Mouse (Mus musculus) midbrain, embryonic 12.5 days (tissue): Measurements from ENCODE around the gene Cers6. TPM values are rescaled to one million over a fixed set of nuclear protein-coding genes. Genes with fewer than 3 reads are reported as not detected.

Experiments used
- ATAC-seq: fragments of 200-750 bp; cut with Nextera tagmentation; 2 replicates; pipeline ENCODE4 v1.8.0; 2017; ENCODE audit warnings: low read depth, moderate TSS enrichment, moderate library complexity; ENCODE audit not compliant: low FRiP score
- H3K27ac ChIP-seq: fragments of 300-500 bp; sonication (generic); replicated peaks from 2 replicates; pipeline ENCODE4 v1.5.1; 2016; ENCODE audit warnings: mild to moderate bottlenecking
- H3K27me3 ChIP-seq: fragments of 300-500 bp; sonication (generic); 2 replicates; pipeline ENCODE4 v1.6.1; 2016; ENCODE audit warnings: mild to moderate bottlenecking
- H3K36me3 ChIP-seq: fragments of 300-500 bp; sonication (generic); 2 replicates; pipeline ENCODE4 v1.6.1; 2016
- H3K4me1 ChIP-seq: fragments of 300-500 bp; sonication (generic); 2 replicates; pipeline ENCODE4 v1.6.1; 2016
- H3K4me2 ChIP-seq: fragments of 300-500 bp; sonication (generic); replicated peaks from 2 replicates; pipeline ENCODE4 v1.6.1; 2016; ENCODE audit warnings: mild to moderate bottlenecking, moderate library complexity
- H3K4me3 ChIP-seq: fragments of 300-500 bp; sonication (generic); 2 replicates; pipeline ENCODE4 v1.5.1; 2016; ENCODE audit warnings: mild to moderate bottlenecking
- H3K9ac ChIP-seq: fragments of 300-500 bp; sonication (generic); replicated peaks from 2 replicates; pipeline ENCODE4 v1.6.1; 2016; ENCODE audit warnings: mild to moderate bottlenecking, moderate library complexity
- H3K9me3 ChIP-seq: fragments of 300-500 bp; sonication (generic); 2 replicates; pipeline ENCODE4 v1.6.1; 2016; ENCODE audit warnings: mild to moderate bottlenecking
- WGBS: fragments of 180-500 bp; shearing (Covaris S2); methylation state at CpG from one replicate; pipeline ENCODE4 v1.1.7; 2016; 5-methylcytosine and 5-hydroxymethylcytosine counted together
- polyA plus RNA-seq: library from polyadenylated mRNA; unstranded; fragments of >200 nt; fragmentation: Nextera tagmentation; extraction: Ambion mirVana; gene quantifications from 2 replicates; pipeline ENCODE4 v1.2.1, GENCODE M21; 2016

The Cers6 gene
- polyA plus RNA-seq, 1 experiment from 2014 or later: 37.0 TPM

DNA sequence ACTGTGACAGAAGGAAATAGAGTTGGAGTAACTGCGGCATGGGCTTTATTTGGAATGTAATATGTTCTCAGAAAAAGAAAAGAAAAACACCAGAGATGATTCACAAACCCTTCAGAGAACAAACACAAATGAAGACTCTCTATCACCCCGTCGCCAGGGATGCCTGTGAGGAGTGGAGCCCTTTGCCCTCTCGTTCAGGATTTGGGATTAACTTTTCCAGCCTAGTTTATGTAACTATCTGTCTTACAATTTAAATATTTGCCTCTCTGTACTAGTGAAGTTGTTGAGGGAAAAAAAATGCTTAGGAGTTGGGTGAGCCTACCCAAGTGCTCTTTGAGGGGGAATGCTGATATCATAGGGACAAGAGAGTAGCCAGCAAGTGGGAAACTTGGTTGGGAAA is 71.4 kb downstream of the Cers6 start:
- 56% methylated on average over 4 of the region's 4 CpGs for WGBS
- no peak overlapping the region for H3K27ac ChIP-seq
- H3K9me3 ChIP-seq: peaks cover 3% of the 10 kb centered on the region; the same call in 1 of the 2 replicates
- H3K4me1 ChIP-seq: peaks cover 3% of the 10 kb centered on the region; the same call in 1 of the 2 replicates
- H3K9ac ChIP-seq: no peak overlapping the region
- no peaks in the 10 kb centered on the region for H3K36me3 ChIP-seq
- H3K4me3 ChIP-seq: no peak overlapping the region
- no peak for ATAC-seq
- no peak overlapping the region for H3K4me2 ChIP-seq
- H3K27me3 ChIP-seq: no peaks in the 10 kb centered on the region

DNA sequence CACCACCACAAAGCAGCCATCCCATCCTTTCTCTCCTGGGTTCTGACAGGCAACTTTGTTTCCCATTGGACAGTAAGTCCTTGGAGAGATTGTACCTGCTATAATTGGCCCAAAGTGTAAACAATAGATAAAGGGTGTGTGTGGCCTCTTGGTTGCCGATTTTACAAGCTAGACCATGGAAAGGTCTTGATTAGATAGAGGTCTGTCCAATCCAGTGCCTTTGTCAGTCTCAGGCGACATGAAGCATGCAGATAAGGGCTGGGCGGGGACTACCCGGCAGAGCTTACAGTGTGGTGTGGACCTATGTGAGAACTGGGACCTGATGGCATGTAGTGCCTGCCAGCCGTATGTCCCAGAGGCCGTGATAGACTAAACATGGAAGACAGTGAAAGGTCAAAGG is 73.4 kb downstream of the Cers6 start:
- H3K4me1 ChIP-seq: no peaks in the 10 kb centered on the region
- WGBS: 87% methylated on average over 6 of the region's 6 CpGs
- no peak overlapping the region for H3K9ac ChIP-seq
- H3K27ac ChIP-seq: no peak overlapping the region
- H3K4me3 ChIP-seq: no peak overlapping the region
- H3K9me3 ChIP-seq: peaks cover 3% of the 10 kb centered on the region; the same call in 1 of the 2 replicates
- H3K27me3 ChIP-seq: no peaks in the 10 kb centered on the region
- ATAC-seq: no peak
- H3K36me3 ChIP-seq: no peaks in the 10 kb centered on the region
- no peak overlapping the region for H3K4me2 ChIP-seq

DNA sequence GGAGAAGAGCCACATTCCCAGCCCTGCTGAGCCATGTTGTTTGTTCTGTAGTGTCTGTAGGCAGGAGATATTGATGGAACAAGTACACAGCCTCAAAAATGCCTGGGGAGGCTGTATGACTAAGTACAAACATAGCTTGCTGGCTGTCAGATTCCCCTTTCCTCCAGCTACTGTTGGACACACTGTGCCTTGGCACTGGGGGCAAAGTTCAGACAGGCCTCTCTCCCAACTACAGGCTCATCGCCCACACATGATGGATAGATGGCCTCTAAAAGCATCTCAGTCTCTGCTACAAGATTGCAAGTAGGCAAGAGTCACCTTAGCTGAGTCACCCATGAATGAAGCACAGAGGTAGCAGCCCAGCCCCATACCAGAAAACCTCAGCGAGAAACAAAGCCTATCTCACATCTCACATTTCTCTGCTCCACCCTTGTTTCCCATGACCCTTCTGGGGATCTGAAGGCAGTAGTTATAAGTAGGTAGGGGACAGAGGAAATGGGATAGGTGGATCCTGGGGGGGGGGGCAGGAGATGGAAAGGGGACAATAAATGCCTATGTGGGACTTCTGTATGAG is 74.6 kb downstream of the Cers6 start:
- no peaks in the 10 kb centered on the region for H3K36me3 ChIP-seq

DNA sequence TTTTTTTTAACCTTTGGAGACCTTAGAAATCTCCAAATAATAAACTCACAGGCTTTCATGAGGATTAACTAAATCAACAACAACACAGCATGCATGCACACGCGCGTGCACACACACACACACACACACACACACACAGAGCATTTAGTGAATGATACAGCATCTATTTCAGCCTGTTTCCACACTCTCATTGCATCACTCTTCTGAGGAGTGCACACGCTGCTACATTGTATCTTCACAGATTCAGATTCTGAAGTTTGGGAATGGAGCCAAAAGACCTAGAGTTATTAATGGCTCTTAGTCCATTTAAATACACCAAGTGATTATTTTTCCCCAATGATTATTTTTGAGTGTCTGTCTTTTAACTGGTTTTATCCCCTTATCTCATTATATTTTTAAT is 75.5 kb downstream of the Cers6 start:
- Histone ChIP-seq H3K27me3 (no peaks in the 10 kb centered on the region), H3K27ac (no peak overlapping the region), H3K4me2 (no peak overlapping the region), H3K4me3 (no peak overlapping the region), H3K36me3 (no peaks in the 10 kb centered on the region), H3K9me3 (peaks cover 3% of the 10 kb centered on the region; the same call in 1 of the 2 replicates), H3K4me1 (no peaks in the 10 kb centered on the region), H3K9ac (no peak overlapping the region)
- no peak for ATAC-seq
- WGBS: 93% methylated on average over 4 of the region's 4 CpGs

More for the DNA sequence above, 74.6 kb downstream of the Cers6 start:
- H3K27me3 ChIP-seq: no peaks in the 10 kb centered on the region
- peaks cover 3% of the 10 kb centered on the region; the same call in 1 of the 2 replicates for H3K9me3 ChIP-seq
- 87% methylated on average over 2 of the region's 2 CpGs for WGBS
- no peaks in the 10 kb centered on the region for H3K4me1 ChIP-seq
- H3K9ac ChIP-seq: no peak overlapping the region
- no peak overlapping the region for H3K4me2 ChIP-seq
- no peak for ATAC-seq
- H3K27ac ChIP-seq: no peak overlapping the region
- no peak overlapping the region for H3K4me3 ChIP-seq

DNA sequence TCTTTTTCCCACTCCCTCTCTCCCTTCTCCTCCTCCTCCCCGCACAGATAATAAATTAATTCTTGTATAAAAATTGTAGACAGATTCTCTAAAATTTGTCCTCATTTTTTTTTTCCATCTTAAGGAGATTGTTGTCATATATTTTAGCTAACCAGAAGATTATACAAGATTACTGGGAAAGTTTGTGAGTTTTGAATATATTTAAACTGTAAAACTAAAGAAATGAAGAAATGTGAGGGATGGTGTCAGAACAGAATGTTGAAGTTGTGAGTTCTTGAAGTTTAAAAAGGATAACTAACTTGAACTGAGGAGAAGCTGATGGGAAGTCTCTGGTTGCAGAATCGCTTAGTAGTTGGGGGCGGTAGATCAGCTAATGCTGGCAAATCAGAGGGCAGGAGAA is 76.6 kb downstream of the Cers6 start:
- ATAC-seq: no peak
- no peak overlapping the region for H3K27ac ChIP-seq
- 93% methylated on average over 3 of the region's 3 CpGs for WGBS

DNA sequence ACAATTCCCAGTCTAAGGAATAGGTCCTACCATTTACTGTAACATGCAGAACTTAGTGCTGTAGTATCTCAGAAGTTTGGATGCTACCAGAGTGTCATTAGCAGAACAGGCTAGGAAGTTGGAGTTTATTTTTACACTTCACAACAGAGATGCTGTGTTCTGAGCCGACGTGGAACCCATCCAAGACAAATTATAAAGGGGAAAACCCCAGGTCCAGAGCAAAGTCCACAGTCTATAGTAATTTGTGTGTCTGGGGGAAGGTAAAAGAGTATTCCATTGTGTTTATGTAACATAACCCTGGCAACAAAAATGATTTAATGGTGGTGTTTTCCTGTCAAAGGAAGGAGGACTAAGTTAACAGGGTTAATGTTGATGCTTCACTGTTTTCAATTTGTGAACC is 83.7 kb downstream of the Cers6 start:
- Histone ChIP-seq H3K4me1 (no peaks in the 10 kb centered on the region), H3K9me3 (no peaks in the 10 kb centered on the region), H3K9ac (no peak overlapping the region), H3K27ac (no peak overlapping the region), H3K36me3 (no peaks in the 10 kb centered on the region), H3K27me3 (no peaks in the 10 kb centered on the region), H3K4me3 (no peak overlapping the region), H3K4me2 (no peak overlapping the region)
- no peak for ATAC-seq
- WGBS: 86% methylated on average over 2 of the region's 2 CpGs

More for the DNA sequence above, 76.6 kb downstream of the Cers6 start:
- Histone ChIP-seq H3K36me3 (no peaks in the 10 kb centered on the region), H3K4me2 (no peak overlapping the region), H3K4me3 (no peak overlapping the region), H3K9me3 (peaks cover 3% of the 10 kb centered on the region; the same call in 1 of the 2 replicates), H3K4me1 (no peaks in the 10 kb centered on the region), H3K27me3 (no peaks in the 10 kb centered on the region), H3K9ac (no peak overlapping the region)

DNA sequence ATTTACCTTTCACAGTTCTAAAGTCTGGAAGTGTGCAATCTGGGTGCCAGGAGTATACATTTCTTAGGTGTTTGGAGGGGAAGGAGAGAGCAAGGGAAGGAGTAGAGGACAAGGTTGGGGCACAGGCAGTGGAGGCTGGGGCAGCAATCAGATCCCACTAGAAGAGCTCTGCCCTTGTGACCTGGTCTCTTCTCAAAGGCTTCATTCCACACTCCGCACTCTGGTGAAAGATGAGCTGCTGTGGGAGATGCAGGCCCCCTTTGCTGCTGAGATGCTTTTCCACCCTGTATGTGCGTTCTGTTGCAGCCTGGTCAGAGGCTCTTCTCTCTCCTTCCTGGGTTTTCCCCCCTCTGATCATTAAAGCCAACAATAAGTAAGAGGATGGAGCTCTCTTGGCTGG is 84.7 kb downstream of the Cers6 start:
- H3K4me2 ChIP-seq: no peak overlapping the region
- no peak overlapping the region for H3K4me3 ChIP-seq
- 88% methylated on average over 2 of the region's 2 CpGs for WGBS
- H3K4me1 ChIP-seq: no peaks in the 10 kb centered on the region
- no peaks in the 10 kb centered on the region for H3K36me3 ChIP-seq
- H3K27ac ChIP-seq: no peak overlapping the region
- no peaks in the 10 kb centered on the region for H3K9me3 ChIP-seq
- no peaks in the 10 kb centered on the region for H3K27me3 ChIP-seq
- ATAC-seq: no peak
- no peak overlapping the region for H3K9ac ChIP-seq

DNA sequence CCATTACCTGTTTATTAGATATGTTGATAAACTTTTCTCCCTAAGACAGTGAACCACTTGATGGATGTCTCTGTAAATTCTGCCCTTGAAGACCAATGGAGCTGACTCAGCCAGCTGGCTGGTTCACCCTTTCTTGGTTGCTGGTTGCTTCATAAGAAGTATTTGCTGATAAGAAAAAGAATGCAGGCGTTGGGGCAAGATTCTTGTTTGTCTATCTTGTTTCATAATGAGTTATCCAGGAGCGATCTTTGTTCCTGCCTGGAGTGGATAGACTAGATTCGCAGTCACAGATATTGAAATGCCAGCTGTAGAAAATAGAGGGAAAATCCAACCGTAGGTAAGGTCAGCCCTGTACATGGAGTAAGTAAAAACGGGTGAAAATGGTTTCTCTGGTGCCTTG is 85.6 kb downstream of the Cers6 start:
- H3K4me3 ChIP-seq: no peak overlapping the region
- no peak overlapping the region for H3K9ac ChIP-seq
- H3K27ac ChIP-seq: no peak overlapping the region
- H3K9me3 ChIP-seq: no peaks in the 10 kb centered on the region
- no peak for ATAC-seq
- H3K4me2 ChIP-seq: no peak overlapping the region
- H3K36me3 ChIP-seq: no peaks in the 10 kb centered on the region
- no peaks in the 10 kb centered on the region for H3K4me1 ChIP-seq
- WGBS: 91% methylated on average over 5 of the region's 5 CpGs
- H3K27me3 ChIP-seq: no peaks in the 10 kb centered on the region

DNA sequence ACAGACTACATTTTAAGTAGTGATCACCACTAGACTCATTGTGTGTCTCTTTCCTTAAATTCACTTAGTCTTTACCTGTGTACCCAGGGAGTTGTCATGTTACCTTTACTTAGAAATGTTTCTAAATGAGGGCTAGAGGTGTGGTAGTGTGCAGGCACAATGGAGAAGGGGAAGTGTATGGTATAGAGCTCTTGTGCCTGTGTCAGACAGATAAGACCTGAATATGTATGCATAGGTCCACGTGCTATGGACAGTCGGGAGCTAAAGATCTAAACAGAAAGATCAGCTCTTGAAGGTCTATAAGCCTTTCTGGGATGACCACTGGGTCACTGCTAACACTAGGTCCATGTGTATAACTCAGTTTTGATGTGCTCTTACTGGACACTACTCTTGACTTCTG is 87.9 kb downstream of the Cers6 start:
- Histone ChIP-seq H3K9ac (no peak overlapping the region), H3K36me3 (no peaks in the 10 kb centered on the region), H3K9me3 (0 out of 2 replicates have a peak, but pooled peaks cover 2% of the 10 kb centered on the region), H3K27ac (no peak overlapping the region), H3K27me3 (no peaks in the 10 kb centered on the region), H3K4me1 (no peaks in the 10 kb centered on the region), H3K4me2 (no peak overlapping the region), H3K4me3 (no peak overlapping the region)
- no peak for ATAC-seq
- WGBS: 96% methylated on average over 2 of the region's 2 CpGs

DNA sequence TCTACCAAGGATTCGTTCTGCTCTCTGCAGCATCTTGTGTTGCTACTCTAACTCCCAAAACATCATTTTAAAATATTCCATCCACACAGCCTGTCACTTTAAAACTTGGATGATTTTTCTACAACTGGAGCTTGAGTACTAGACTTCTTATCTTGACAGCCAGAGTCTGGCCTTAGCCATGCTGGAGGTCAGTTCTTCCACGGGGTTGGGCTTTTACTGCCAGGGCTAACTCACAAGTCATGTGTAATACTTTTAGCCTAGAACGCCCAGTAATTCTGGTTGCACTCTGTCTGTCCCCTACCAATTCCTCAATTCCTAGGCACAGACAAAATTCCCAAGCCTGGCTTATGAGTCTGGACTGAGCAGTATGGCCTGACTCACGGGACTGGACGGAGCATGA is 88.5 kb downstream of the Cers6 start:
- ATAC-seq: no peak
- Histone ChIP-seq H3K9me3 (0 out of 2 replicates have a peak, but pooled peaks cover 2% of the 10 kb centered on the region), H3K4me2 (no peak overlapping the region), H3K9ac (no peak overlapping the region), H3K27ac (no peak overlapping the region), H3K27me3 (no peaks in the 10 kb centered on the region), H3K4me1 (no peaks in the 10 kb centered on the region), H3K4me3 (no peak overlapping the region), H3K36me3 (no peaks in the 10 kb centered on the region)
- 81% methylated on average over 5 of the region's 5 CpGs for WGBS

DNA sequence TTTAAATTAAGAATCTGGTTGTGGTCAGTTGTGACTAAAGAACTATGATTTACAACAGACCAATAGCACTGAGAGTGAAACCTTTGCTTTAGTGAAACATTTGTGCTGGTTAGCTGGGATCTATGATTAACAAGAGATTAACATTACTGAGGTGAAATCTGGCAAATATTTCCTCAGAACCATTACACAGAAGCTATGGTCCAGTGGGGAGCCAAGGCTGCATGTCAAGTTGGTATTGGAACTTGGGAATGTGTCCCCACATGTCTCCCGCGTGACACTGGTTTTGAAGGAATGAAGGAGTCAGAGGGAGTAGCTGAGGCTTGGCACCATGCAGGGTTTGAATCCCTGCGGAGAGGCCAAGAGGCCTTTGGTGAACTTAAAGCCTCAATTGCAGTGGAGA is 90.5 kb downstream of the Cers6 start:
- Histone ChIP-seq H3K36me3 (no peaks in the 10 kb centered on the region), H3K9me3 (0 out of 2 replicates have a peak, but pooled peaks cover 2% of the 10 kb centered on the region), H3K27ac (no peak overlapping the region), H3K4me3 (no peak overlapping the region), H3K4me1 (no peaks in the 10 kb centered on the region), H3K9ac (no peak overlapping the region), H3K4me2 (no peak overlapping the region), H3K27me3 (no peaks in the 10 kb centered on the region)
- ATAC-seq: no peak
- WGBS: 87% methylated on average over 3 of the region's 3 CpGs

DNA sequence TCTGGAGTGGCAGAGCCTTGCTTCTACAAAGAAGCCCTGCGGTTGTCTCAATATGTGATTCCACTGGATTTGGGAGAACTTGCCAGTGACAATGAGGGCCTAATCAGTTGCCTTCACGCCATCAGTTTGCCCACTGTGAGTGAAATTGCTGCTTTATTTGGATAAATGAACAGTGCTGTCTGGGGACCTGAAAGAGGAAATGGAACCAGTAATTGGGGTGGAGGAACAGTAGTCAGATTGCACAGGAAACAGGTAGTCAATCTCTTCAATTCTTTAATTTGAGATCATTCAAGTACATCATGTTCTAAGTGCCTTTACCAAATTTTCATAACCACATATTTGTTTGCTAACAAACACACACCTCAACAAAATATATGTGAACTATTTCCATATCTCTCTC is 92.4 kb downstream of the Cers6 start:
- 85% methylated on average over 2 of the region's 2 CpGs for WGBS
- no peaks in the 10 kb centered on the region for H3K36me3 ChIP-seq
- ATAC-seq: no peak

DNA sequence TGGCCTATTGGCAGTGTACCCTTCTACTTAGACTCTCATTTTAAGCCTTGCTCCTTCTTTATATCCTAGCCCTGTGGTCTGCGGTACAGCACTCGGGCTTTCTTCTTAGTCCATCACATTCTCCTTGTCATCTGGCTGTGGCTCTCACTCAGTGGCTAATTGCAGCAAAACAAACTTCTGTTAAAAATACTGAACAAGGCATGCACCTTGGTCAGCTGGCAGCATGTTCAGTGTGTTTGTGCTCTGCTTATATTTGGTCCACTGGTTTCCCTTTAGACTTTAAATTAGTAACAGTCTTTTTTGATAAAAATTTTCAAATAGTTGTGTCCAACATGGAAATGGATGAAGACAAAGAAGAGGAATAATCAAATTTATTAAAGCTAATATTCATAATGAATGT is 94.3 kb downstream of the Cers6 start:
- no peak overlapping the region for H3K27ac ChIP-seq
- 90% methylated on average over 2 of the region's 2 CpGs for WGBS
- H3K4me3 ChIP-seq: no peak overlapping the region
- no peaks in the 10 kb centered on the region for H3K4me1 ChIP-seq
- H3K27me3 ChIP-seq: no peaks in the 10 kb centered on the region
- 0 out of 2 replicates have a peak, but pooled peaks cover 2% of the 10 kb centered on the region for H3K9me3 ChIP-seq
- no peak overlapping the region for H3K9ac ChIP-seq
- no peak for ATAC-seq
- no peaks in the 10 kb centered on the region for H3K36me3 ChIP-seq
- no peak overlapping the region for H3K4me2 ChIP-seq

More for the DNA sequence above, 92.4 kb downstream of the Cers6 start:
- Histone ChIP-seq H3K4me3 (no peak overlapping the region), H3K27me3 (no peaks in the 10 kb centered on the region), H3K4me2 (no peak overlapping the region), H3K9ac (no peak overlapping the region), H3K4me1 (no peaks in the 10 kb centered on the region), H3K9me3 (0 out of 2 replicates have a peak, but pooled peaks cover 2% of the 10 kb centered on the region), H3K27ac (no peak overlapping the region)
